Mouse (Mus musculus) kidney, postnatal 0 days (tissue): Measurements from ENCODE around the gene Scfd2. TPM values are rescaled to one million over a fixed set of nuclear protein-coding genes. Genes with fewer than 3 reads are reported as not detected.

Experiments
- ATAC-seq: fragments of 200-750 bp; cut with Nextera tagmentation; replicated peaks from 2 replicates; pipeline ENCODE4 v1.8.0; 2017; ENCODE audit warnings: low read depth, moderate number of reproducible peaks, moderate TSS enrichment, moderate library complexity; ENCODE audit not compliant: low FRiP score
- DNase-seq: peaks from one replicate; pipeline ENCODE4 v3.0.0-alpha.2; 2016; ENCODE audit warnings: low spot score
- H3K27ac ChIP-seq: fragments of 300-500 bp; sonication (generic); 2 replicates; pipeline ENCODE4 v1.5.1; 2014; ENCODE audit warnings: mild to moderate bottlenecking
- H3K27me3 ChIP-seq: fragments of 300-500 bp; sonication (generic); 2 replicates; pipeline ENCODE4 v1.6.1; 2014; ENCODE audit warnings: low read length, mixed read lengths; ENCODE audit not compliant: insufficient read depth
- H3K36me3 ChIP-seq: fragments of 300-500 bp; sonication (generic); 2 replicates; pipeline ENCODE4 v1.6.1; 2014; ENCODE audit warnings: low read length, mixed read lengths; ENCODE audit not compliant: insufficient read depth
- H3K4me1 ChIP-seq: fragments of 300-500 bp; sonication (generic); replicated peaks from 2 replicates; pipeline ENCODE4 v1.6.1; 2014; ENCODE audit warnings: antibody characterized with exemption, low read length, mixed read lengths; ENCODE audit not compliant: insufficient read depth
- H3K4me2 ChIP-seq: fragments of 300-500 bp; sonication (generic); 2 replicates; pipeline ENCODE4 v1.6.1; 2014; ENCODE audit warnings: mild to moderate bottlenecking, low read length, moderate library complexity, mixed read lengths
- H3K4me3 ChIP-seq: fragments of 300-500 bp; sonication (generic); replicated peaks from 2 replicates; pipeline ENCODE4 v1.5.1; 2014; ENCODE audit warnings: low read depth, low read length
- H3K9ac ChIP-seq: fragments of 300-500 bp; sonication (generic); 2 replicates; pipeline ENCODE4 v1.6.1; 2014; ENCODE audit warnings: low read depth, low read length
- H3K9me3 ChIP-seq: fragments of 300-500 bp; sonication (generic); replicated peaks from 2 replicates; pipeline ENCODE4 v1.6.1; 2016; ENCODE audit warnings: low read length, inconsistent platforms, mixed read lengths
- CTCF ChIP-seq: IDR thresholded peaks from 2 replicates; pipeline ENCODE4 v1.5.1; 2016; ENCODE audit warnings: antibody characterized with exemption, low read depth, mild to moderate bottlenecking, moderate library complexity
- WGBS: fragments of 180-500 bp; shearing (Covaris S2); extraction: QIAGEN DNeasy Blood & Tissue Kit; methylation state at CpG from one replicate; pipeline ENCODE4 v1.1.7; 2014; 5-methylcytosine and 5-hydroxymethylcytosine counted together
- polyA plus RNA-seq: library from polyadenylated mRNA; unstranded; fragments of >200 nt; fragmentation: Nextera tagmentation; extraction: Ambion mirVana; gene quantifications from 2 replicates; pipeline ENCODE4 v1.2.1, GENCODE M21; 2015

The Scfd2 gene
- polyA plus RNA-seq, 1 experiment from 2014 or later: 16.8 TPM

GRCm38 (mm10) chr5:74230525-74230924 is 301.0 kb downstream of the Scfd2 start:
- Histone ChIP-seq H3K27ac (no peak overlapping the region), H3K27me3 (no peaks in the 10 kb centered on the region), H3K4me1 (peaks cover 10% of the 10 kb centered on the region), H3K4me2 (no peak overlapping the region), H3K9me3 (no peaks in the 10 kb centered on the region), H3K9ac (no peak overlapping the region), H3K36me3 (no peaks in the 10 kb centered on the region), H3K4me3 (no peak overlapping the region)
- ATAC-seq (no peak), DNase-seq (no peak)
- WGBS: 69% methylated on average over 2 of the region's 2 CpGs
- TF ChIP-seq CTCF: no peak

- Histone ChIP-seq H3K4me2 (no peak overlapping the region), H3K4me1 (peaks cover 10% of the 10 kb centered on the region), H3K9ac (no peak overlapping the region), H3K27ac (no peak overlapping the region), H3K36me3 (no peaks in the 10 kb centered on the region), H3K9me3 (no peaks in the 10 kb centered on the region), H3K4me3 (no peak overlapping the region), H3K27me3 (no peaks in the 10 kb centered on the region)
- TF ChIP-seq CTCF: no peak
- no peak for ATAC-seq
- no peak for DNase-seq
- 76% methylated on average over 11 of the region's 11 CpGs for WGBS
These were observed 301.7 kb downstream of the Scfd2 start for GRCm38 (mm10) chr5:74229775-74230413.

GRCm38 (mm10) chr5:74228938-74229337 is 302.6 kb downstream of the Scfd2 start:
- no peaks in the 10 kb centered on the region for H3K27me3 ChIP-seq
- DNase-seq (no peak), ATAC-seq (no peak)
- no peak overlapping the region for H3K4me2 ChIP-seq
- TF ChIP-seq CTCF: no peak
- H3K27ac ChIP-seq: no peak overlapping the region
- peaks cover 10% of the 10 kb centered on the region for H3K4me1 ChIP-seq
- H3K9ac ChIP-seq: no peak overlapping the region
- no peak overlapping the region for H3K4me3 ChIP-seq
- 52% methylated on average over 1 of the region's 1 CpGs for WGBS
- no peaks in the 10 kb centered on the region for H3K9me3 ChIP-seq
- H3K36me3 ChIP-seq: no peaks in the 10 kb centered on the region

- ATAC-seq: peak; percentile 55; the same call in 1 of the 2 replicates
These were observed 304.2 kb downstream of the Scfd2 start for GRCm38 (mm10) chr5:74227352-74227751.

GRCm38 (mm10) chr5:74226183-74226582 is 305.4 kb downstream of the Scfd2 start:
- WGBS: 92% methylated on average over 5 of the region's 5 CpGs

More at GRCm38 (mm10) chr5:74227352-74227751, 304.2 kb downstream of the Scfd2 start:
- no peaks in the 10 kb centered on the region for H3K9me3 ChIP-seq
- H3K4me3 ChIP-seq: no peak overlapping the region
- H3K27ac ChIP-seq: peak overlapping the region; percentile 82
- 54% methylated on average over 6 of the region's 6 CpGs for WGBS
- no peak overlapping the region for H3K9ac ChIP-seq
- peaks cover 10% of the 10 kb centered on the region for H3K4me1 ChIP-seq
- TF ChIP-seq CTCF: no peak
- DNase-seq: no peak
- H3K27me3 ChIP-seq: no peaks in the 10 kb centered on the region
- H3K36me3 ChIP-seq: no peaks in the 10 kb centered on the region
- H3K4me2 ChIP-seq: no peak overlapping the region

GRCm38 (mm10) chr5:74224480-74224879 is 307.1 kb downstream of the Scfd2 start:
- H3K36me3 ChIP-seq: no peaks in the 10 kb centered on the region
- H3K4me1 ChIP-seq: peaks cover 10% of the 10 kb centered on the region
- DNase-seq (peak; percentile 50), ATAC-seq (no peak)
- WGBS: 71% methylated on average over 6 of the region's 6 CpGs
- no peak overlapping the region for H3K4me2 ChIP-seq
- no peaks in the 10 kb centered on the region for H3K9me3 ChIP-seq
- TF ChIP-seq CTCF: no peak
- no peak overlapping the region for H3K9ac ChIP-seq
- no peaks in the 10 kb centered on the region for H3K27me3 ChIP-seq
- H3K27ac ChIP-seq: 0 out of 2 replicates have a peak overlapping the region, but pooled peaks have one; percentile 44
- H3K4me3 ChIP-seq: no peak overlapping the region

More at GRCm38 (mm10) chr5:74226183-74226582, 305.4 kb downstream of the Scfd2 start:
- Histone ChIP-seq H3K36me3 (no peaks in the 10 kb centered on the region), H3K9ac (no peak overlapping the region), H3K4me1 (peaks cover 10% of the 10 kb centered on the region), H3K27me3 (no peaks in the 10 kb centered on the region), H3K27ac (no peak overlapping the region), H3K4me3 (no peak overlapping the region), H3K4me2 (no peak overlapping the region), H3K9me3 (no peaks in the 10 kb centered on the region)
- DNase-seq (no peak), ATAC-seq (no peak)
- no peak for TF ChIP-seq CTCF

- 84% methylated on average over 4 of the region's 4 CpGs for WGBS
- Histone ChIP-seq H3K4me2 (no peak overlapping the region), H3K4me1 (peaks cover 6% of the 10 kb centered on the region; the same call in 1 of the 2 replicates), H3K27me3 (no peaks in the 10 kb centered on the region), H3K27ac (no peak overlapping the region), H3K4me3 (no peak overlapping the region), H3K9ac (no peak overlapping the region), H3K9me3 (no peaks in the 10 kb centered on the region), H3K36me3 (no peaks in the 10 kb centered on the region)
- ATAC-seq (no peak), DNase-seq (no peak)
- no peak for TF ChIP-seq CTCF
These were observed 308.9 kb downstream of the Scfd2 start for GRCm38 (mm10) chr5:74222626-74223025.
